Mouse (Mus musculus): Measurements from ENCODE around the gene Obox3. TPM values are rescaled to one million over a fixed set of nuclear protein-coding genes. Genes with fewer than 3 reads are reported as not detected.
"Not testable (repeated sequence)": the region's sequence is repeated elsewhere in the genome, so short reads cannot be mapped to it uniquely, and the experiment has no call there.

Obox3 gene
- not detected for total RNA-seq (2021)
- long read RNA-seq, experiment 1, result 0 reads
- long read RNA-seq, experiment 2, result 0 reads

GRCm38 (mm10) chr7:15639802-15640201, at the start of gene Obox3:
Obox3 (minus strand) TSS chr7:15639902.
- intact Hi-C loops (cut with DNase I); DNase-seq: not testable (repeated sequence)

DNA sequence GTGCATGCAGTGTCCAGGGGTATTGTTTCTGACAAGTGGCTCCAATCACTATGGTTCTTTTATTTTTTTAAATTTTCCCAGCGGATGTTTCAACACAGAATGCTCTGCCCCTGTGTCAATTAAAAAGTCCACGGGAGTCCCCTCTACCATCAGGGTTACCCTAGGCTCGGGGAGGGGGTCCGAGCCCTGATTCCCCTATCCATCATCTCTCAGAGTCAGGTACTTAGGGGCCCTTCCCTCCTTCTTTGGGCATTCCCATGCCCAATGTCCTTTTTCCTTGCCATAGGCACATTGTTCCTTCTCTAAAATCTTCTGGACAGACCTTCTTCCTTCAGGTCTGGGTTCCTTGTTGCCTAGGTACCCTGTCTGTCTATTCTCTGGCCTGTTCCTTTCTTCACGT, 130.3 kb downstream of the Obox3 start:
- intact Hi-C loops (cut with DNase I); DNase-seq: not testable (repeated sequence)

Other genes starting within 250 kb of the Obox3 start
- gene Obox5, start 110.2 kb upstream of the Obox3 start, total RNA-seq (2021), result not detected
- gene Obox6, start 199.8 kb upstream of the Obox3 start, total RNA-seq (2021), result not detected
- gene Crx, start 240.1 kb upstream of the Obox3 start, total RNA-seq (2021), result not detected
- gene Crxos, start 242.7 kb upstream of the Obox3 start, total RNA-seq (2021), result not detected

All from heart, postnatal 14 days (tissue).